Mouse (Mus musculus): ENCODE measurements at regions not wholly inside any gene's neighbourhood (a gene's known extent, or its start where the extent isn't known, plus 50 kb on each side); places are given as distances from the start of the nearest gene placed in this dataset.

DNA sequence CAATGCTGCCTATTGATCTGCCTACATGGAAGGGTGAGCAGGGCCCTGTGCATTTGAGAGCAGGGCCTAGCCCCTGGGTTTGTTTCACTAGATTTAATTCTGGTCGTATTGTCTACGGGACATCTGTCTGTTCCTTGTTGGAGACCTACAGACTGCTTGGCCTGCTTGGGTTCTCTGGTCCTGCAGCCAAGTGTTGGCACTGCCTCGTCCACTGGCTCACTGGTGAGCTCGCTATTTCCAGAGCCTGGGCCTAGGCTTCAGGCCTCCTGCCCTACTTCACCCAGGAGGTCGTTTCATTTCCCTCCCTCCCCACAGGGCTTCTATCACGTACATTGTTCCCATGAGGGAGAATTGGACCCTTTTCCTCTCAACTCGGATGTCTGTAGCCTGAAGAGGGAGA lies 62.2 kb upstream of the Blcap start:
- in situ Hi-C loops (cut with MboI, MseI), result loop anchor here (25.0 kb wide), 1 partner anchor 329 kb away; no protein-coding TSS in a partner anchor

DNA sequence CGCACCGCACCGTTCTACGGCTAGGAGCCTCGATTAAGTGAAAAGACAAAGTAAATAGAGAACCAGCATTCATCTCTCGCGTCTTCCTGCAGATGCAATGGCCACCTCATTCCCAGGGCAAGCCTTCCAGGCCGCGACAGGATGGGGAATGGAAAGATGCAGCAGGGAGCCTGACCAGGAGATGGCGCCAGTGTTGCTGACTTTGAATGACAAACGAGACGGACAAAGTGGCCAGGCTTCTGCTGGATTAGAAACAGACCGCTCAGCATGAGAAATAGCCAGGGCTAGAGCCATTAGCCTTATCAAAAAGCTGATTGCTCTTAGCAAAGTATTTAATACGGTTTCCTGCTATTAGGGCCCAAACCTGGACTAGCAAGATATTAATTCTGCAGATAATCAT lies 64.6 kb upstream of the Blcap start:
- in situ Hi-C loops (cut with MboI, MseI), result loop anchor here (25.0 kb wide), 1 partner anchor 327 kb away; no protein-coding TSS in a partner anchor

DNA sequence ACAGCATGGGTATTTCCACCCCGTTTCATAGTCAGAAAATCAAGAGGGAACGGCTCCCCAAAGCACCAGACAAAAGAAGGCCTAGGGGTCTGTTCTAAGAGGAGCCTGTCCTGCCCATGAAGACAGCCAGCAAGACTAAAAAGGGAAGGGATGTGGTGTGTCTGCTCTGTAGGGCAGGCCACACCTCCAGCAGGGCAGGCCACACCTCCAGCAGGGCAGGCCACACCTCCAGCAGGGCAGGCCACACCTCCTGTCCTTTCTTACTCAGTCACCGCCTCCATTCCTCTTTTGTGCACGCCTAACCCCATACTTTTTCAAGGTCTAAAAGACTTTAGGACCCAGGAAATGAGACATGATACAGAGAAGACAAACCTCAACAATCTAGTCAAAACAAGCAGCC lies 69.8 kb upstream of the Blcap start:
- in situ Hi-C loops (cut with MboI, MseI), result loop anchor here (25.0 kb wide), 1 partner anchor 321 kb away; no protein-coding TSS in a partner anchor

DNA sequence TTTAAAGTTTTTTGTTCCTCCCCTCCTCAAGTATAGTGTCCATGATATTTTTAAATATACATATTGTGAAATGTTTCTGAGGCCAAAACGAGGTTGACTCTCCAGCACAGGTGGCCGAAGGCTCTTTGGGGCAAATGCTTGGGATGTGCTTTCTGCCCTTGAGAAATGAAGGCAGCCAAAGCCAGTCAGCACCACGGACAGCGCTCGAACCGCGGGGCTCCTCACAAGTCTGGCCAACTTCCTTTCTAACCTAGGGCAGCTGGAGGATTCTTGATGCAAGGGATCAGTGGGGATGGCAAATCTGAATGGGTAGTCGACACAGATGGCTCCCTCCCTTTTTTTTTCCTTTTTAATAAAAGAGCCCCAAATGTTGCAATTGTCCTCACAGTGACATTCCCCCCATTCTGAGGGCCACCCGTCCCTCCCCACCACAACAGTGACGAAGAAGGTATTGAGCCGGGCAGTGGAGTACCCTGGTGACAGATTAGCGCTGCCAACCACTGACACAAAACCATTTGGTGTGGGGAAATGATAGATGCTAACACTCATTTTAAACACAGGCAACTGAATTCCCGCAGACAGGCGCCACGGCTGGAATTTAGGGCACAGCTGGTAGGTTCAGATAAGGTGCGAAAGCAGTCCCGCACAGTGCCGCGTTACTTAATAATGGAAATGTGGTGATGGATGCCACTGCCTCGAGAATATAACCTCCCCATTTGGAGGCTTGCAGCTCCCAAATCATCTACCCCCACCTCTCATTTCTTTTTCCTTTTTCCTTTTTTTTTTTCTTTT lies 73.4 kb upstream of the Ctnnbl1 start:
- in situ Hi-C loops (cut with MboI, MseI), result no loop called here

DNA sequence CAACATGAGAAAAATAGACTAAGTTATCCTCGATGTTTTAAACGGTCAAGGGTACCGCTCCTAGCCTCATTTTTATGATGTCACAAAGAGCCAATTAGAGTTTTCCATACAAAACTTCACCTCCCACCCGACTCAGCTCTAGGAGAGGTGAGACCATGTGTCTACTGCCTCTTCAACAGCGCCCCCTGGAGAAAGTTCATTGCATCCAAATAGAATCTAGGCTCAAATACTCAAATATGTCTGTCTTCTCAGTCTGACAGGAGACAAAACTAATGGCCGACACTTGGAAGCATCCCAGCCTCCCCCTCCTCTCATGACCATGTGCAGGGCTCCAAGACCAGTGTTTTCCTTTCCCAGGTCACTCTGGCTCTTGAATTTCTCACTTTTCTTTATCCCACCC lies 72.7 kb upstream of the Ctnnbl1 start:
- in situ Hi-C loops (cut with MboI, MseI), result no loop called here

DNA sequence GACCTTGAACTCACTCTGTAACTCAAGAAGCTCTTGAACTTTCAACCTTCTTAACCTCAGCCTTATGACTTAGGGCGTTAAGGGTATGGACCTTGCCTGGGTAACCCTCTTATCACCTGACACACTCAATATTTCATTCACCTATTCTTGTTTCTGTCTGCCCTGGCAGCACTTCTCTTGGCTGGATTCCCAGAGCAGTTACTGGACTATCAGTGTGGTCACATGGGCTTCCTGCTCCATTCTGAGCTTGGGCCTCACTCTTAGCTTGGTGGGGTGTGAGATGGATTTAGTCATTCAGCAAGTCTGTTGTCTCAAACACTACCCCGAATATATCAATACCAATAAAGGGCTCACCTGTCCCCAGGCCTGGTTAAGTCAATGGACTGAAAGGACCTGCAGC lies 67.0 kb upstream of the Ctnnbl1 start:
- in situ Hi-C loops (cut with MboI, MseI), result loop anchor here (5.0 kb wide), 1 partner anchor 43 kb away; no protein-coding TSS in a partner anchor

DNA sequence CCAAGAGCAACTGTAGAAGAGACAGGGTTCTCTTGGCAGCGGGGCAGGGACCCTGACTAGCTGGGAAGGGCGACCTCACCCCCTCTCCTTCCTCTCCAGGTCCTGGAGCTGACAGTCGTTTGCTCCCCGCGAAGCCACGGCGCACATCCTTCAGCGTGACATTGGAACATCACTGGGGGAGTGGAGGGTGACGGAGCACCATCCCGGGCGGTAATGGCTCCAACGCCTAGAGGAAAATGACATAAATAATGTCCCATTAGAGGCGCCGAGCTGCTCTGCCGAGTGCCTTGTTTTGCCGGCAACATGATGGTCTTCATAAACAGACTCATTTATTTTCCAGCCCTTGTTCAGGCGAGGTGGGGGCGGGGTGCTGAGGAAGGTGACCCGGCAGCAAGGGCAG lies 62.3 kb upstream of the Ctnnbl1 start:
- in situ Hi-C loops (cut with MboI, MseI), result loop anchor here (5.0 kb wide), 1 partner anchor 48 kb away; no protein-coding TSS in a partner anchor

DNA sequence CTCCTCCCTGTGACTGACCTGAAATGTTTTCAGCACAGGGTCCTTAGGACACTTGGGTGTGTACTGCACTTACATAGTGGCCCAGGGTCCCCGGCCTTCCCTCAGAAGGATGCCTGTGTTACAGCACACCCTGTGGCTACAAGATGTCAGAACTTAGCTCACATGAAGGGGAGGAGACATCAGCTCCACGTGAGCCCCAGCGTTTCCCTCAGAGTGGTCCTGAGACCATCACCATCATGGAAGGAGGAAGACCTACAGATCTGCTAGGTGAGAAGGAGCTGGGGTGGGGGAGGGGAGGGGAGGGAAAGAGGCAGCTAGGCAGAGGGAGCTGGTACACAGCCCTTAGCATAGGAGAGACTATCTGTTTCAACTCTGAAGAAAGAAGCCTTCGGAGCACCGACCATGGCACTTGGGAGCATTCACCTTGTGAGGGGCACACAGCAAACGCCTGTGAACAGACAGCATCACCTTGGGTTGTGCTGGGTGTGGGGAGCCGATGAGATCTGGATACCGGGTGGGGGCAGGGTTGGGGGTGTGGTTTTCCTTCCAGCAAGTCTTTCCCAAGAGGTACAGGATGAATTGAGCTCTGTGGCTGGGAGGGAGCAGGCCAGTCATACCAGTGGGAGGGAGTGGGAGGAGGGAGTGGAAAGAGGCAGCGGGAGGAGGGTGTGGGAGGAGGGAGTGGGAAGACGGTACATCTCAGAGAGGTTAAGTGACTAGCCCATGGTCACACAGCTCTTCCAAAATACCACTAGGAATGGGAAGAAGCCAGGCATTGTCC lies 60.6 kb upstream of the Ctnnbl1 start:
- in situ Hi-C loops (cut with MboI, MseI), result no loop called here

DNA sequence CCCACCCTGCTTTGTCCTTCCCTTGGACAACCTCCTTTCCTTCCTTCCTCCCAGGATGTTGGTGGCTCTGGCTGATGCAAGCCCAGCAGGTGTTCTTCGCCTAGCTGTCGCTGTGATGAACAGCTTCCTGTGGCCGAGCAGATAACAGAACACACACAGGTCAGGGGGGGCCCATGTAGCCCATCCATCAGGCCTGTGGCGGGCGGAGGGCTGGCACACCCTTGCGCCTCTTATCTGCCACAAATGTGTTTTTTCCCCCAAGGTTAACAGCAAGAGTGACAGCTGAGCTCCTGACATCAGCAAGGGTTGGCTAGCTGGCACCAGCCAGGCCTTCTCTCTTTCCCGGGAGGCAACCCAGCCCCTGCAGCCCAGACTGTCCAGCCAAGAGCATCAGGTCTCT lies 59.9 kb upstream of the Ctnnbl1 start:
- in situ Hi-C loops (cut with MboI, MseI), result no loop called here

DNA sequence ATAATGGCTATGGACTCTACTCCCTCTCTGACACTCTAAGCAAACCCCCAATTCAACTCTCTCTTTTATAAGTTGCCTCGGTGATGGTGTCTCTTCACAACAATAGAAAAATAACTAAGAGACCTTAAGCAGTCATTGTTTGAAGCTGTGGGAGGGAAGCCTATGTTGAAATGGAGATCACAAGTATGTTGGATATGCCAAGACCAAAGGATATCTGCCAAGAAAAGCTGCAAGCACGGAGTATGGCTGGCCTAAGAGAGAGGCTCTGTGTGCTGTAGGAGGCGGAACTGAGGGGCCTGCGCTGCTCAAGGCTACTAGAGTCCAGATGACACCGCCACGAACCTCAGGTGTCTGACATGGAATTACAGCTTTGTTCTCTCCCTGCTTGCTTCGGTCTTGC lies 55.3 kb upstream of the Ctnnbl1 start:
- in situ Hi-C loops (cut with MboI, MseI), result no loop called here
